Mouse (Mus musculus): ENCODE measurements at regions not wholly inside any gene's neighbourhood (a gene's known extent, or its start where the extent isn't known, plus 50 kb on each side); places are given as distances from the start of the nearest gene placed in this dataset.

DNA sequence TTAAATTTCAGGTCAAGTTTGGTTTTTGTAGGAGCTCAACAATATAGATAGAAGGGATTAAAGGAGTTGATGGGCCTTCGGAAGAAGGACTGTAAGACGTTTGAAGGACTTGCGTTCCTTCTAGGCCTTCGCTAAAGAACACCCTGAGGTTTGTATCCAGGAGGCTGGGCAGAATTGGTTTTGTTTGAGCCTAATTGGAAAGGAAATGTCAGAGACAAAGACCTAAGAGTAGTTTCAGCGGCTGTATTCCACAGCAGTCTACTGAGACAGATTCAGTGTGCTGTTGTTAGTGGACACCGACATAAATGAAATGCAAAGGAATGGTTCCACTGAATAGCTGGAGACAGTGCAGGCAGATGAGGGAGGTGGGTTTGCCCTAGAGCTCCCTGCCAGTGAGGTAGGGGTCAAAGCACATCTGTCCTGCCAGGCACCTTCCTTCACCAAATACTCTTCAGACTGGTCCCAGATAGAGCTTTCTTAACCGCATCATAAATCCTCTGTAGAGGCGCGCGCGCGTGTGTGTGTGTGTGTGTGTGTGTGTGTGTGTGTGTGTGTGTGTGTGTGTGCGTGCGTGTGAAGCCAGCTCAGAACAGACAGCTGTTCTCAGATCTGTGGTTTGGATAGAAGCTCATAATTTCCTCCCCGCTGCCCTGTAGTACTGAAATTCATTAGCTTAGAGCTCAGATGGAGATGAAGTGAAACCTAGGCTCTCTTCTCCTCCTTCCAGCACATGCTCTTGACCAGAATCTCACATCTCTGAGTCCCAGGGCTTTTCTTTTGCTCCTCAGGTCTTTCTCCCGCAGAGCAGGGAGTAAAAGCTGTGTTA is 209.7 kb downstream of the Ktn1 start:
- no peak for DNase-seq (ENCODE audit: low spot score in 2 of 2)

DNA sequence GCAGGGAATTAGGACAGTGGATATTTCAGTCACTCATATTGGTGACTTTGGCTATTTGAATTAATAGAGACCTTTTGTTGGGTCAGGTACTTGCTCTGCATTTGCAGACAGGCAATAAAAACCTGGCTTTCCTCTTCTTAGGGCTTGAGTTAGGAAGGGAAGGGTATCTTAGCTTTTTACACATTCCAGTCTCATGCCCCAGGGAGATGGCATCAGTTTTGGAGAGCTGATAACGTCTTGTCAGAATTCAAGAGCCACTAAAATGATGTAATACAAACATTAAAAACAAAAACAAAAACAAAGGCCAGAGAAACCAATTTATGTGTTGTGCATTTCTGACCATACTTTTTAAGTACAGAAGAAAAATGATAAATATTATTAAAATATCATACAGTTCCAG is 214.3 kb downstream of the Ktn1 start:
- no peak for DNase-seq (ENCODE audit: low spot score in 2 of 2)

GRCm38 (mm10) chr14:47863067-47863466 is 214.8 kb downstream of the Ktn1 start:
- no peak for DNase-seq (ENCODE audit: low spot score in 2 of 2)

DNA sequence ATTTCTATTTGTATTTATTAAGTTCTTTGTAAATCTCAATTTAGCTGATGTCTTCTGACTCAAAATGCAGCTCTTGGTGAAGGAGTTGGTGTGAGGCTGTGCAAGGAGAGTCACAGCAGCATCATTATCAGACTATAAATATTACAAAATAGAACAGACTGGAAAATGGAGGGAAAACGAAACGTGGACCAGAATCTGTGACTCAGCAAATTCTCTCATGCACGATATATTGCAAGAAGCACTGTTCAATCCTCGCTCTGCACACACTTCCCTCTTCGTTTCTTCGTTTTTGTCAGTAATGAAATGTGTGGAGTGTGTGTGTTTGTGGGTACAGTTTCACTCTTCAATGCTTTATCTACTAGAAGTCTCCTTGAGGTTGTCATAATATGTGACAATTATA is 215.5 kb downstream of the Ktn1 start:
- no peak for DNase-seq (ENCODE audit: low spot score in 2 of 2)

DNA sequence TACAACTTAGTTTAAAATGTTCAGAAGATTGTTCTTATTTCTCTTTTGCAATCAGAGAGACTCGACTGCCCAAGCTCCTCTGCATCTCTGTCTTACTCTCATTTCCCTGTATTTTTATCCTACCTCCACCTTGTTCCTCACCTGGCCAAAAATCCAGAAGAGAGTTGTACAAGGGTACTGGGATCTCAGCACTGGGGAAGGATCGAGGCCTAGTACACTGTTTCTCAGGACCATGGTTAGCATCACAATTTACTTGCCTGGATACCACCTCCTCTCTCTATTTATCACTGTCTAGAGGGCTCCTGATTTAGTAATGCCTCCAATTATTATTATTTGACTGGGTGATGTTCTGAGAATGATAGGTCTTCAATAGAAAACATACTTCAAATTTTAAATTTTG is 218.8 kb downstream of the Ktn1 start:
- no peak for DNase-seq (ENCODE audit: low spot score in 2 of 2)

- no peak for DNase-seq (ENCODE audit: low spot score in 2 of 2)
These were observed 220.1 kb downstream of the Ktn1 start for GRCm38 (mm10) chr14:47868258-47868780.

DNA sequence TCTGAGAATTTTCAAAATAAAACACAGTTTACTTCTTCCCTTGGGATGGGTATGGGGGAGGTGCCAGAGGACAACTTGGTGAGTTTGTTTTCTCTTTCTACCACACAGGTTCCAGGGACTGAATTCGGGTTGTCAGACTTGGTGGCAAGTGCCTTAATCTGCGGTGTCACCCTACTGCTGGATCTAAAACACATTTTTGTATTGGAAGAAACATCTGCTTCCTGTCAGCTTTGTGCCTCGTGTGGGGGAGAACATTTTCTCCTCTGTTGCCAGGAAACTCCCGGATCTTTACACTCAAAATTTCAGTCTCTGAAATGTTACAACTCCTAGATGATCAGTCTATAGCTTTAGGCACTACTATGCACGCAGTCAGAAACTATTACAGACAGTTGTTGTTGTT is 228.3 kb downstream of the Ktn1 start:
- DNase-seq (ENCODE audit: low spot score in 2 of 2) = no peak

DNA sequence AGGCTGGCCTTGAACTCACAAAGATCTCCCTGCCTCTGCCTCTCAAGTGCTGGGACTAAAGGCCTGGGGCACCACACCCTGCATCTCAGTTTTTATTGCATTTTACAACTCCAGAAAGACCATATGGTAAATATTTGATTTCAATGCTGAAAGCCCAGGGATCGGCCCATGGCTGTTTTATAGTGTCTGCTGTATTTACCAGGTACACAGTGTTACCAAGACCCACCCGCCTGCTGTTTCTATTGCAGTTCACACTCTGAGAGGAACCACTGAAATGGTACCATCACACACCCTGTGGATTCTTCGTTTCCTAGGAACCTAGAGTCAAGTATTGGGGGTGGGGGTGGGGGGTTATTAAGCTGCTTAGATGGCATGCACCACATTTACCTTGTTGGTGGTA is 228.9 kb downstream of the Ktn1 start:
- no peak for DNase-seq (ENCODE audit: low spot score in 2 of 2)

- DNase-seq (ENCODE audit: low spot score in 2 of 2) = no peak
These were observed 229.7 kb downstream of the Ktn1 start for GRCm38 (mm10) chr14:47877771-47878443.

DNA sequence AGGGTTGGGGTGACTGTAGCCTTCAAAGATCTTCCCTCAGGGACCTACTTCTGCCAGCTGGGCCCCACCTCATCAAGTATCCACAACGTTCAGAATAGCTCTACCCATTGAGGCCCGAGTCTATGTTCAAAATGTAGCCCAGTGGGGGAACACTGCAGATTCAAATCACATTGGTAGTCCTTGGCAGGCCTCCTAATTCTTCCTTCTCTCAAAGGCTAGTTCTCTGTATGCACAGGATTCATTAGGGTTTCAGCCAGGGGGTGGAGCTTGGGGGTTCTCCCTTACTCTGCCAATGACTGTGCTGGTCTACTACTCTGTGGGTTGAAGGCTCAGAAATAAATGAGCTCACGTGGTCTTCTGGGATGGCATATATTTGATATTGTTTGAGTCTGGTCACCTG is 235.3 kb upstream of the Peli2 start:
- DNase-seq (ENCODE audit: low spot score in 2 of 2) = no peak

- DNase-seq (ENCODE audit: low spot score in 2 of 2) = no peak
These were observed 230.1 kb upstream of the Peli2 start for GRCm38 (mm10) chr14:47890251-47891198.

DNA sequence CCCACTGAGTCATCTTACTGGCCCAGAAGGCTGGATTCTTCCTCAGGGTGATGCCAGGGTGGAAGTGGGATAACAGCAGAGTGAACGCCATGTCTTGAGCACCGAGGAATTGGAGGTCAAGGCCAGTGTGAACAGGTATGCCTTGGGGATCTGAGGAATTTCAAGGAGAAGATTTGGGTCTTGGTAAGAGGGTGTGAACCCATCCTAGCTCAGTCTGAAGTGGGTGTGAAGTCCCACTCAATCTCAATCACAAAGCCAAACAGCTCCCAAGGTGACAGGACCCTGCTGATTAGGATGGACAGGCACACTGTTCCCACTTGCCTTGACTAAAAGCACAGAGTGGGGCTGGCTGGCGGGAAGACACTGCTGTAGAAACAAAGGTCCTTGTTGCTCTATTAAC is 224.0 kb upstream of the Peli2 start:
- DNase-seq (ENCODE audit: low spot score in 2 of 2) = no peak

DNA sequence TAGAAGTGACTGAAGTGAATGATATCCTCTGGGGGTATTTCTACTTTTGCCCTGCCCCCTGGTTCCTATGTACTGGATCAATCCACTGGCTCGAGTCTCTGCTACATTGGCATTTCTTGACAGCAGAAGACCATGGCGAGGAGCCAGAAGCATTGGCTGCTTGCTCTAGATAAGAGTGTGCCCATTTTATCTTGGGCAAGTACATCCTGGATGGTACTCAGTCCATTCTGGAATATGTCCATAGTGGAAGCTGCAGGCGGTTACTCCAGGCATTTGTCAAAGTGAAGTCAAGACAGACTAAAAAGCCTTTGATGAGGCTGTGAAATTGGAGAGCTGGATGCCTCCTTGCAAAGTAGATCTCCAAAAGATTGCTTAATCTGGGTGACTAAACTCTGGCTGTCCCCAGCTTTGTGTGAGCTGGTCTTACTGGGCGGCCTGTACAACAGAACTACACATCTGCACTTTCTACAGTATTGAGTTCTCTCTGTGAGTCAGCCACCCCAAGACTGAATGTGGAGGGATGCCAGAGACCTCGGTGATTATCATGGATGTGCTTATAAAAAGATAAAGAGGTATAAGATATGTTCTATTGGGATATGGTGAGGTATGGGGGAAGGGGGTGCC is 222.6 kb upstream of the Peli2 start:
- DNase-seq (ENCODE audit: low spot score in 2 of 2) = no peak

DNA sequence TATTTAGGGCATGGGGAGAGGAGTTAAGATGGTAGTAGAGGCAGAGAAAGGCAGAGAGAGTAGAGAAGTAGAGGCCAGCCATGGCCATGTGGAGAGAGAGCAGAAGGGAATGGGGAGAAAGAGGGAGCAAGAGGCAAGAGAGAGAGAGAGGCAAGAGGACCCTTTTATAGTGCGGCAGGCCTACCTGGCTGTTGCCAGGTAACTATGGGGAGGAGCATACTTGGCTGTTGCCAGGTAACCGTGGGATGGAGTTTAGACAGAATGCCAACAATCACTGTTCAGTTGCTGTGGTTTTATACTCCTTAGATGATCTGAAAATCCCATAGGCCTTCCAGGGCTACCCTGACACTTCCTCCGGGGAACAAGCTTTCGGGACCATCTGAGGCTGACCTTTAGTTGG is 222.0 kb upstream of the Peli2 start:
- DNase-seq (ENCODE audit: low spot score in 2 of 2) = no peak

DNA sequence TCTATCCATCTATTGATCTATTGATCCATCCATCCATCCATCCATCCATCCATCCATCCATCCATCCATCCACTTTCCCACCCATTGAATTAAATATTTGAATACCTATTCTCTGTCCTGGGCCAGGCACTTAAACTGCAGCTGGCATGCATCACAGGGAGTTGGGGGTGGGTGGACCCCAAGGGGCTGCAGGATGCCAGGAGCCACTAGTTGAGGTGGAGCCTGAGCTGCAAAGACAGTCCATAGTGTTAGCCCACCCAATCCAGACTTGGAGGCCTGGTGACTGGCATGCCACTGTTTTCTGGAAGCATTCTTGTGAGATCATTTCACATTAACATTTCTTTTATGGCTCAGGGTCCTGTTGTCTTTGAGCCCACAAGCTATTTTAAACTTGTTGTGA is 215.3 kb upstream of the Peli2 start:
- no peak for DNase-seq (ENCODE audit: low spot score in 2 of 2)

DNA sequence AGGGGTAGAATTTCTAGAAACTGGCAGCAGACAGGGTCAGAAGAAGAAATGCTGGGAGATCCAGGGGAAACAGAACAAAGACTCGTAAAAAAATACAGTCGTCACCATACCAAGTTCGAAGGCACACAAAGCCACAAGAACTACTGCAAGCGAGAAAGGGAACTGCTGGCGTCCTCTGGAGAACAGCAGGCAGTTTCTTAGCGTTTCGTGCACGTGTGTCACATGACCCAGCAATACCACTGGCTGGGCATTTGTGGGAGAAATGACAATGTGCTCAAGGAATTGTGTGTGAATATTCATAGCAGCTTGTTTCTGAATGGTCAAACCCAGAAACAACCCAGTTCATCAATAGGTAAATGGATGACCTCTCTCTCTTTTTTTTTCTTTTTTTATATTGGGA is 211.5 kb upstream of the Peli2 start:
- no peak for DNase-seq (ENCODE audit: low spot score in 2 of 2)

DNA sequence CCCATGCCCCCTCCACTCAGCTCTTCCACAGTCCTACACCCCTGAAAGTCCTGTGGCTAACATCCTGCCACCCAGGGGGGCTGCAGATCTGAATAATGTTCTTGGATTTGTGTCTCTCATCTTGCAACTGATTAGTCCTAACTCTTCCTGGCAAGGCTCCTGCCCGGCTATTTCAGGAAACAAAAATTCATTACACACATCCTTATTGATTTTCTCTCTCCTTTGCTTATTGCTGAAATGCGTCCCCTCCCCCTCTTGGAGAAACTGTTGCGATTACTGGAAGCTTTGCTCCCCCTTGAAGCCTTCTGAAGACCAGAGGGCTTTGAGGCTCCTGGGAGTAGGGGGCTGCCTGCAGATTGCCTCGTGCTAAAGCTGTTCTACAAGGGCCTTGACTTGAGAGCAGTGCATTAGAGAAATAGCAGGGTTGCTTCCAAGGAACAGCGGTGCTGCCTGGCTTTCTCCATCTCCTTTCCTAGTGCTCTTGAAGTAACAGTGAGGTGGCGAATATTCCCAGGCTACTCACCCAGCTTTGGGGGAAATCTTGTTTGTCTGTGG is 209.8 kb upstream of the Peli2 start:
- DNase-seq (ENCODE audit: low spot score in 2 of 2) = no peak

- DNase-seq (ENCODE audit: low spot score in 2 of 2) = peak; percentile 40 to 61
These were observed 208.8 kb upstream of the Peli2 start for GRCm38 (mm10) chr14:47911546-47912545.

GRCm38 (mm10) chr14:47915621-47916020 is 205.0 kb upstream of the Peli2 start:
- no peak for DNase-seq (ENCODE audit: low spot score in 2 of 2)

All from frontal cortex, postnatal 10 days (tissue).